Mouse (Mus musculus) lung, embryonic 14.5 days (tissue): ENCODE data around the gene Hhat. TPM values are rescaled to one million over a fixed set of nuclear protein-coding genes. Genes with fewer than 3 reads are reported as not detected.

ENCODE experiments used
- ATAC-seq: fragments of 200-750 bp; cut with Nextera tagmentation; 2 replicates; pipeline ENCODE4 v1.8.0; 2017; ENCODE audit warnings: mild to moderate bottlenecking, moderate TSS enrichment, moderate library complexity; ENCODE audit not compliant: insufficient read depth
- DNase-seq: peaks from one replicate; pipeline ENCODE4 v3.0.0-alpha.2; 2015
- H3K27ac ChIP-seq: fragments of 300-500 bp; sonication (generic); 2 replicates; pipeline ENCODE4 v1.5.1; 2014; ENCODE audit warnings: low read depth, mild to moderate bottlenecking, moderate library complexity
- H3K27me3 ChIP-seq: fragments of 300-500 bp; sonication (generic); 2 replicates; pipeline ENCODE4 v1.6.1; 2014; ENCODE audit warnings: low read length, control low read depth; ENCODE audit not compliant: insufficient read depth
- H3K36me3 ChIP-seq: fragments of 300-500 bp; sonication (generic); 2 replicates; pipeline ENCODE4 v1.6.1; 2014; ENCODE audit warnings: control low read depth; ENCODE audit not compliant: insufficient read depth
- H3K4me1 ChIP-seq: fragments of 300-500 bp; sonication (generic); 2 replicates; pipeline ENCODE4 v1.6.1; 2014; ENCODE audit warnings: antibody characterized with exemption, control low read depth; ENCODE audit not compliant: insufficient read depth
- H3K4me2 ChIP-seq: fragments of 300-500 bp; sonication (generic); 2 replicates; pipeline ENCODE4 v1.6.1; 2014; ENCODE audit warnings: mild to moderate bottlenecking
- H3K4me3 ChIP-seq: fragments of 300-500 bp; sonication (generic); 2 replicates; pipeline ENCODE4 v1.5.1; 2014; ENCODE audit warnings: low read depth, low read length
- H3K9ac ChIP-seq: fragments of 300-500 bp; sonication (generic); 2 replicates; pipeline ENCODE4 v1.6.1; 2014
- H3K9me3 ChIP-seq: fragments of 300-500 bp; sonication (generic); 2 replicates; pipeline ENCODE4 v1.6.1; 2016; ENCODE audit warnings: low read depth, low read length, control low read depth
- CTCF ChIP-seq: IDR thresholded peaks from 2 replicates; pipeline ENCODE4 v1.5.1; 2016; ENCODE audit warnings: antibody characterized with exemption, low read depth
- WGBS: fragments of 180-500 bp; shearing (Covaris S2); extraction: QIAGEN DNeasy Blood & Tissue Kit; methylation state at CpG from one replicate; pipeline ENCODE4 v1.1.7; 2014; 5-methylcytosine and 5-hydroxymethylcytosine counted together
- polyA plus RNA-seq: library from polyadenylated mRNA; unstranded; fragments of >200 nt; fragmentation: Nextera tagmentation; extraction: Ambion mirVana; gene quantifications from 2 replicates; pipeline ENCODE4 v1.2.1, GENCODE M21; 2014

Gene Hhat
- polyA plus RNA-seq, 1 experiment from 2014 or later, result 12.8 TPM

GRCm38 (mm10) chr1:192682219-192682951 is 88.6 kb downstream of the Hhat start:
- no peak for TF ChIP-seq CTCF
- H3K27me3 ChIP-seq, result no peaks in the 10 kb centered on the region
- no peaks in the 10 kb centered on the region for H3K9me3 ChIP-seq
- H3K4me2 ChIP-seq, result no peak overlapping the region
- H3K9ac ChIP-seq, result no peak overlapping the region
- no peak overlapping the region for H3K27ac ChIP-seq
- ATAC-seq (no peak), DNase-seq (no peak)
- WGBS, result 89% methylated on average over 4 of the region's 4 CpGs
- H3K4me3 ChIP-seq, result no peak overlapping the region
- H3K4me1 ChIP-seq, result no peaks in the 10 kb centered on the region
- no peaks in the 10 kb centered on the region for H3K36me3 ChIP-seq

- Histone ChIP-seq H3K27me3 (no peaks in the 10 kb centered on the region), H3K4me1 (no peaks in the 10 kb centered on the region), H3K9me3 (0 out of 2 replicates have a peak, but pooled peaks cover 3% of the 10 kb centered on the region), H3K36me3 (no peaks in the 10 kb centered on the region), H3K4me2 (no peak overlapping the region), H3K4me3 (no peak overlapping the region), H3K27ac (no peak overlapping the region), H3K9ac (no peak overlapping the region)
- 83% methylated on average over 5 of the region's 5 CpGs for WGBS
- ATAC-seq (no peak), DNase-seq (no peak)
- no peak for TF ChIP-seq CTCF
Observed at GRCm38 (mm10) chr1:192677236-192677635, 93.8 kb downstream of the Hhat start.

DNA sequence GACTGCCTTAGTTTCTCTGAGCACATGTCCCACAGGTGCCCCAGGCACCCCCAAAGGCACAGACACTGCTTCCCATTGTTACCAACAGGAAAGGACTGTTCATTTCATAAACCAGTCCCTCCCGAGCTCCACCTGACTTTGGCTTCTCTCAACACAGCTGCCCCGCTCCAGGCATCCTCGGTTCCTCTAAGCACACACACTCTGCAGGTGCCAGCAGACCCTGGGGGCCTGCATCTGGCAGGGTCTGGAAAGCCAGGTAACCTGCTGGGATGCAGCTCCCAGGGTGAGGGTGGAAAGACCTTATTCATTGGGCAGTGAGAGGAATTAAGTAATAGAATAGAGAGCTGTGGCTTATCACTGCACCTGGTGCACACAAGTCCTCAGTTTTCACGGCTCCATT is 107.4 kb downstream of the Hhat start:
- ATAC-seq, result no peak
- H3K36me3 ChIP-seq, result no peaks in the 10 kb centered on the region
- no peak for DNase-seq
- no peak overlapping the region for H3K4me2 ChIP-seq
- WGBS, result 45% methylated on average over 4 of the region's 4 CpGs
- no peaks in the 10 kb centered on the region for H3K4me1 ChIP-seq
- no peak overlapping the region for H3K27ac ChIP-seq
- H3K9me3 ChIP-seq, result no peaks in the 10 kb centered on the region
- no peaks in the 10 kb centered on the region for H3K27me3 ChIP-seq
- H3K9ac ChIP-seq, result no peak overlapping the region
- no peak overlapping the region for H3K4me3 ChIP-seq
- TF ChIP-seq CTCF, result no peak

DNA sequence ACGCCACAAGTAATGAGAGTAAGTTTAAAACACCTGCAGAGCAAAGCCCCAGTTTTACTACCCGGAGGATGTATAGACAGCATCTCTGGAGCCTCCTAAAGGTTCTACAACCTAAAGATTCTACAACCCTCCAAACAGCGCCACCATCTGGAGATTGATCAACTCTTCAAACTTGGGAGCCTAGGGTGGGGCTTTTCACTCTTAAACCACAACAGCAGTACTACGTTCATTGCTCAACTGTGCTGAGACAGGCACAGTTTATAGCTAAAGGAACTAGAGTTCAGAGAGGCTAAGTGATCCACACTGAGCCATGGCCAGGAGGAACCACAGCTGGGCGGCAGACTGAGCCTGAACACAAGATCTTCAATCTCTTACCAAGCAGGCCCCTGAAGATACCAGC is 107.9 kb downstream of the Hhat start:
- Histone ChIP-seq H3K4me2 (no peak overlapping the region), H3K4me1 (no peaks in the 10 kb centered on the region), H3K27ac (no peak overlapping the region), H3K36me3 (no peaks in the 10 kb centered on the region), H3K27me3 (no peaks in the 10 kb centered on the region), H3K9ac (no peak overlapping the region), H3K9me3 (no peaks in the 10 kb centered on the region), H3K4me3 (no peak overlapping the region)
- WGBS, result 66% methylated on average over 5 of the region's 5 CpGs
- peak; percentile 13 for DNase-seq
- no peak for TF ChIP-seq CTCF
- no peak for ATAC-seq

DNA sequence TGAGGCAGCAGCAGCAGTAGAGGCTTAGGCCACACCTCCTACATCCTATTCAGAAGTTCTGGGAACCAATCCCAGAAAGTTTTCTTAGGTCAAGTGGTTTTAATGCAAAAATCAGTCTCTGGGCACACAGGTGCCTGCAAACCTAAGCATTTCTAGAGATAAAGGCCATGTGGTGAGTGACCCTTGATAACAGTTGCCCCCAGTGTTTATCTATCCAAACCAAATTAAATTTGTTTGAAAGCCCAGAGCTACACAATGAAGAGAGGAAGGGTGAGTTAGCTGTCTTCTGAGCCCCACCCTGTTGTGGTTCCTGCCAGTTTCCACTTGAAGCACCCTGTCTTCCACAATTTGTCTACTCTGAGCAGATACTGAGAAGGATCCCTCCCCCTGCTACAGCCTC is 109.4 kb downstream of the Hhat start:
- no peak overlapping the region for H3K4me2 ChIP-seq
- H3K27ac ChIP-seq, result no peak overlapping the region
- no peaks in the 10 kb centered on the region for H3K36me3 ChIP-seq
- H3K27me3 ChIP-seq, result no peaks in the 10 kb centered on the region
- no peaks in the 10 kb centered on the region for H3K9me3 ChIP-seq
- no peak for TF ChIP-seq CTCF
- H3K4me3 ChIP-seq, result no peak overlapping the region
- DNase-seq, result no peak
- no peaks in the 10 kb centered on the region for H3K4me1 ChIP-seq
- no peak for ATAC-seq
- H3K9ac ChIP-seq, result no peak overlapping the region

DNA sequence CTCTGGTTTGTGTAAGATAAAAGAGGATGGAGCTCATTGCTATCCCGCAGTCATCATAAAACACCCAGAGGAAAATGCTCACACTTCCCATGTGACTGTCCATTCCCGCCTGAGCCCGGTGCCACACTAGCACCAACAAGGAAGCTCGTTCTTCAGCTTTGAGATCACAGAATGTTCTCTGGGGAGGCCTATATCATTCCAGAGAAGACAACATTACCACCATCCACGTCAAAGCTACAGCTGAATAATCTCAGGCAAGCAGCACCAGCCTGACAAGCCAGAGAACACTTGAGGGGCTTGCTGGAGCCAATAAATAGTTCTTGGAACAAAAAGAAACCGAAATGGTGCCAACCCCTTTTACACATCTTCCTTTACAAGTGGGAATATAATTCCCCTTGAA is 113.6 kb downstream of the Hhat start:
- DNase-seq, result peak; percentile 22
- WGBS, result 62% methylated on average over 6 of the region's 6 CpGs

DNA sequence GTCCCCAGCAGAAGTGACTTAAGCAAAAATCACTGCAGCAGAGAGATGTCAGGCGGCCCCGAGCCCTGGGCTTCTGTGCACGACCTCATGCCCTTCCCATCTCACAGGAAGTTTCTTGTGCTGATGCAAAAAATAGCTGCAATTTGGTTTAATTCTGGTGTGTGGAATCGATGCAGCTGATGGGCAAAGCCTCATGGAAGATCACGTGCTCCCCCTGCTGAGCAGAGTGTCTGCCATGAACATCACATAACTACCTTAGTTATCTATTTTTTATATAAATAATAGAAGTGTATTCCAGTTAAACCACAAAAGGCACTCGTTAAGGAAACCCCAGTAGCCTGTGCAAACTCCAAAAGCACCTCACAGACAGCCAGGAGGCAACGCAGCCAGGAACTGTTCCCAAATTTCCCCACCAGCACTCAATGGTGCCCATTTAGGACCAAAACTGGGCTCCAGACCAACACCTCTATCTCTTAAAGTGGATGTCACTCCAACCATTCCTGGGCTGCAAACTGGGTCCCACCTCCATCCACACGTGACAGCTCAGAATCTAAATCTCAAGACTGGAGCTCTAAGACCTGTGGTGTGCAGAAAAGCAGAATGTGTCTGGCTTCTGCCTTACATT is 118.9 kb downstream of the Hhat start:
- DNase-seq, result no peak

More for the DNA sequence above, 113.6 kb downstream of the Hhat start:
- no peaks in the 10 kb centered on the region for H3K27me3 ChIP-seq
- H3K36me3 ChIP-seq, result no peaks in the 10 kb centered on the region
- no peak for ATAC-seq
- no peak overlapping the region for H3K9ac ChIP-seq
- no peak overlapping the region for H3K4me3 ChIP-seq
- H3K4me2 ChIP-seq, result no peak overlapping the region
- H3K4me1 ChIP-seq, result no peaks in the 10 kb centered on the region
- no peak overlapping the region for H3K27ac ChIP-seq
- TF ChIP-seq CTCF, result no peak
- no peaks in the 10 kb centered on the region for H3K9me3 ChIP-seq

More for the DNA sequence above, 118.9 kb downstream of the Hhat start:
- Histone ChIP-seq H3K27ac (no peak overlapping the region), H3K4me1 (no peaks in the 10 kb centered on the region), H3K27me3 (no peaks in the 10 kb centered on the region), H3K9ac (no peak overlapping the region), H3K9me3 (no peaks in the 10 kb centered on the region), H3K4me2 (no peak overlapping the region), H3K4me3 (no peak overlapping the region), H3K36me3 (no peaks in the 10 kb centered on the region)
- no peak for ATAC-seq
- WGBS, result 49% methylated on average over 8 of the region's 8 CpGs
- TF ChIP-seq CTCF, result no peak
